Mouse (Mus musculus) heart, adult 10 weeks (tissue): ENCODE data around the gene Ccdc122. TPM values are rescaled to one million over a fixed set of nuclear protein-coding genes. Genes with fewer than 3 reads are reported as not detected.

Experiments used
- polyA plus RNA-seq: library from polyadenylated mRNA; stranded (reverse); fragments of 350-450 nt; fragmentation: Illumina TruSeq; extraction: RNeasy Lipid Tissue Mini Kit (QIAGEN cat#74804); gene quantifications from one replicate; pipeline ENCODE4 v1.2.3, GENCODE M21; 2014; ENCODE audit warnings: low read depth, low replicate concordance

Gene Ccdc122
- 2.1 TPM for polyA plus RNA-seq

DNA sequence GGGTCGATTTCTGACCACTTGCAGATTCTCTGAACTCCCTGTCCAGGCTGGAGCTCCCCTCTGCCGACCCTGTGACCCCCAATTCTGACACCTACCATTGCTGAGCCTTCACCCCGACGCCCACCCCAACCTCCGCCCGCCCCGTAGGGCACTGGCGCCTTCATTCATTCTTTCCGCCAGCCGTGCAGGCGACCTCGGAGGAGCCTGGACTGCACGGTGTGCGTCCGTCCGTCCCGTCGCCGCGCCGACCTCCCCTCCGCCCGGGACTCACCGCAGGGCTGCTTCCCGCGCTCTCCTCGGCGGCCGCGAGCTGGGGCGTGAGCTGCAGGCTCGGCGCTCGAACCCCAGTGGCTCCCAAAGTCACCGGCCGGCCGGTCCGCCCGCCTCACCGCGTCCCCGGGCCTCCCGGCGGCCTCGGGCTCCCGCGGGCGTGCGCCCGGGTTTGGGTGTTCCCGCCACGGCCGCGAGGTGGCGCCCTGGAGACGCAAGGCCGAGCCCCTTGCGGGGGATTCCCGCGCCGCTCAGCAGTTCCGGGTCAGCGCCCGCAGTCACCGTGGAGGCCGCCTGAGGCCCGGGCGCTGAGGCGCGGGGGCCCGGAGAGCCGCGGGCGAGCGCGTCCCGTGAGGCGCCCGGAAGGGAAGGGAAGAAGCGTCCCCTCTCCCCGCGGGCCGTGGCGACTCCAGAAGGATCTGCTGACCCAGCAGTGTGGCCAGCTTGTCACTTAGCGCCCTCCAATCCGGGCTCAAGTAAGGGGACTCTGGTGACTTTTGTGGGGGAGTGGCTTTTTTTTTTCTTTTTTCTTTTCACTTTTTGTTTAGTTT is at the start of gene Ccdc122, which contains the start of gene Lacc1:
Gene Ccdc122 (plus strand): TSS at position 547 of the 821 bp plus-strand sequence.
Gene Lacc1 (minus strand): TSS at position 679 of the 821 bp plus-strand sequence.

DNA sequence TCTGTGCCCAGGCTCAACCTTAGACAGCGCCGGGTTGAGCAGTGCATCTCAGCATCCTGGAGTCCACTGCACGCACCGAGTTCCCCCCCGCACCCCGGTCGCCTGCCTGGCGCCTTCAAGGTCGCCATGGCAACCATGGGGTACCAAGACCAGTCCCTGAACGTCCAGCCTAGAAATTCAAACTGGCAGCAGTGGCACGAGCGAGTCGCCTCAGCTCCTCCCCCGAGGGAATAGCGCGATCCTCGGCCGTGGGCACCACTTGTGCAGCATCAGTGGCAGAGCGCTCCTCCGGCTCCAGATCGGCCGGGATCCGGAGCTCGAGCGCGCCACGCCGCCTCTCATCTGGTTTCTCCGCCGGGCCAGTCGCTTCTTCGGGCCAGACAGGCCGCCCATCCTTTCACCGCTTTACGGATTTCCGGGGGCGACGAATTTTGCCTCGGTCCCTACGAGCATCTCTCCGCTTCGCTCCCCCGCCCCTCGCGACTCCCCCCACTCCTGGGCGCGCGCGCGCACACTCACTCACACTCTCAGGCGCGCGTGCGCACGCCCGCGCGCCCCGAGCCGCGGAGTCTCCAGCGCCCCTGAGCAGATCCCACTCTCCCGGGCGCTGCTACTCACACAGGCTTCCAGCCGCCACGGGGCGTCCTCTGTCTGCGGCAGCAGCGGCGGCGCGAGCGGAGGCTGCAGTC is 119.8 kb downstream of the Ccdc122 start, which contains the start of gene Enox1:
Gene Enox1 (plus strand): TSS at position 542 of the 689 bp plus-strand sequence.

Other genes with a start within 250 kb of the Ccdc122 start
- 3.4 TPM for gene Lacc1, start 132 bp downstream of the Ccdc122 start, polyA plus RNA-seq
- gene Enox1, start 120.0 kb downstream of the Ccdc122 start, polyA plus RNA-seq, result 0.52 TPM